Mouse (Mus musculus): Measurements from ENCODE around the gene Sult4a1. TPM values are rescaled to one million over a fixed set of nuclear protein-coding genes. Genes with fewer than 3 reads are reported as not detected.

Gene Sult4a1
- 0.32 to 2.5 TPM (median 0.49 TPM) in 3 replicates for total RNA-seq (2017)

DNA sequence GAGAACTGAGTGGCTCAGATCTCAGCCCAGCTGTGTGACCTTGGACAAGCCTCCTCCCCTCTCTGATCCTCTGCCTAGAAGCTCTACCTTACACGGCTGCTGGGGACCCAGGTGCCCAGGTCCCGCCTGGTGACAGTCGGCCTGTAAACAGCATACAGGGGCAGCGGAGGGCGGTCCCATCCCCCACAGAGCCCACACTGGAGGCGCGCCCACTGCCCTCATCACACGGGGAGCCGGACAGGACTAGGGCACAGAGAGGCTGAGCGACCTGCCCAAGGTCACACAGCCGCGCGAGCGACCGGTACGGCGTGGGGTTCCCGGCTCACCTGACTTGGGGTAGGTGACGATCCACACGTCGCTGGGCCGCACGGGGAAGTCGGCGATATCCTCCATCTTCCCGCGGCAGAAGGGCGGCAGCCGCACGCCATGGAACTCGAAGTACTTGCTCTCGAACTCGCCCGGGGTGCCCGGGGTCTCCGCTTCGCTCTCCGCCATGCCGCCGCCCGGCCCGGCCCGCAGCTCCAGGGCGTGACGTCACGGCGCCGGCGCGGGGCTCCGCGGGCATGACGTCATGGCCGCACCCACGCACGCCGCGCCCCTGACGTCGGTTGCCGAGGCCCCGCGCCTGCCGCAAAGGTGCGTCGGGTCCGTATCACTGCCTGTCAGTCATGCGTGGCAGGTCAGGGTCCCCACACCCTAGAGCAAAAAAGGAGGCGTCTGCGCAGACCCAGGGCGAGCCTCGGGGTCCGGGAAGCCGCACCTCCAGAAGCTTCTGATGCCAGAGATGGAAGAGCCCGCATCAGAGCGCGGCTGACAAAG is at the start of gene Sult4a1:
Sult4a1 (minus strand) TSS at position 650 of the 819 bp plus-strand sequence.
- ATAC-seq (replicated peaks; ENCODE audit: insufficient number of reproducible peaks, low FRiP score, low TSS enrichment, poor library complexity, severe bottlenecking) = no peak

DNA sequence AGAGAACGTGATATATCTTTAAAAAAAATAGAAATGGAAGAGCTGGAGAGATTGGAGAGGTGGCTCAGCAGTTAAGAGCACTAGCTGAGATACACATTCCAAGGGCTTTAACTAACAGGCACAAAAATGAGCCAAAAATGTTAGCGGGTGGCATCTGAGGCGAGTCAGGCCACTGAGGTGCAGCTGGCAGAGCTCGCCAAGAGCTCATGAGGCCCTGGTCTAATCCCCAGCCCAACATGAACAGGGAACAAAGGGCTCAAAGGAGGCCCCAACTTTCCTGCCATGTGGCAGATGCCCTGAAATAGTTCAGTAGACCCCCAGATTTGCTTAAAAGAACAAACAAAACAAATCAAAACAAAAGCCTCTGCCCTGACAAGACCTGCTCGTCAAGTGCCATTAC is 35.4 kb upstream of the Sult4a1 start:
- ATAC-seq (replicated peaks; ENCODE audit: insufficient number of reproducible peaks, low FRiP score, low TSS enrichment, poor library complexity, severe bottlenecking) = no peak

DNA sequence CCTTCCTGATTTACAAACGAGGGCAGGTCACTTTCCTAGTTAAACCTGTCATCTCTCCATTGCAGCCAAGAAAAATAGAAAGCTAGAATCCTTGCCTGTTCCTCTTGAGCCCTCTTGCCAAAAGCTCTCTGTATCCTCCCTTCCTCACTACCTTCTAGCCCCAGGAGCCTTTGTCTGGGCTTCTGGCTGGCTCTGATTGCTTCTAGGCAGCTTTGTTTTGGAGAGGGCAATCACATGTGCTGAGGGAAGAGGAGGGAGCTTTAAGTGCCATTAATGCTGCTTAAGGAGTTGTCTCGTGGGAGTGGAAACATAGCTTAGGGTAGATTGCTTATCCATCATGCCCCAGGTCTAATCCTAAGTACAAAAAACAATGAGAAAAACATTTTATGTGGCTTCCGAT is 34.6 kb upstream of the Sult4a1 start:
- no peak for ATAC-seq (replicated peaks; ENCODE audit: insufficient number of reproducible peaks, low FRiP score, low TSS enrichment, poor library complexity, severe bottlenecking)

DNA sequence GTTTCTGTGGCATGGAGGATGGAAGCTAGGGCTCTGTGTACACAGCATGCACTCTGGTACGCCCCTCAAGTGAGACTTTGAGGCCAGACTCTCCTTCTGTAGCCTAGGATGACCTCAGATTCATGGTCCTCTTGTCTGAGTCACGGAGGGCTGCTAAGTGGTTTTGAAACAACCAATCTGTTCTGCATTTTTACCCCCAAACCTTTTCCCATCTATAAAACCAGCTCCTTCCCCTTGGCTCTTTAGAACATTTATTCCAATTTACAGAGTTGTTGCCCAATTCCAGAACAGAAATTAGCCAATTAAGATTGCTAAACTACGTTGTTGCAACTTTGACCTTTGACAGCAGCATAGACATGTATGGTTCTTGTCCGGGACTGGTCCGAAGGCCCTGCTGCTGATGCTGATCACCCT is 34.0 kb upstream of the Sult4a1 start:
- peak; percentile 71 for ATAC-seq (replicated peaks; ENCODE audit: insufficient number of reproducible peaks, low FRiP score, low TSS enrichment, poor library complexity, severe bottlenecking)

DNA sequence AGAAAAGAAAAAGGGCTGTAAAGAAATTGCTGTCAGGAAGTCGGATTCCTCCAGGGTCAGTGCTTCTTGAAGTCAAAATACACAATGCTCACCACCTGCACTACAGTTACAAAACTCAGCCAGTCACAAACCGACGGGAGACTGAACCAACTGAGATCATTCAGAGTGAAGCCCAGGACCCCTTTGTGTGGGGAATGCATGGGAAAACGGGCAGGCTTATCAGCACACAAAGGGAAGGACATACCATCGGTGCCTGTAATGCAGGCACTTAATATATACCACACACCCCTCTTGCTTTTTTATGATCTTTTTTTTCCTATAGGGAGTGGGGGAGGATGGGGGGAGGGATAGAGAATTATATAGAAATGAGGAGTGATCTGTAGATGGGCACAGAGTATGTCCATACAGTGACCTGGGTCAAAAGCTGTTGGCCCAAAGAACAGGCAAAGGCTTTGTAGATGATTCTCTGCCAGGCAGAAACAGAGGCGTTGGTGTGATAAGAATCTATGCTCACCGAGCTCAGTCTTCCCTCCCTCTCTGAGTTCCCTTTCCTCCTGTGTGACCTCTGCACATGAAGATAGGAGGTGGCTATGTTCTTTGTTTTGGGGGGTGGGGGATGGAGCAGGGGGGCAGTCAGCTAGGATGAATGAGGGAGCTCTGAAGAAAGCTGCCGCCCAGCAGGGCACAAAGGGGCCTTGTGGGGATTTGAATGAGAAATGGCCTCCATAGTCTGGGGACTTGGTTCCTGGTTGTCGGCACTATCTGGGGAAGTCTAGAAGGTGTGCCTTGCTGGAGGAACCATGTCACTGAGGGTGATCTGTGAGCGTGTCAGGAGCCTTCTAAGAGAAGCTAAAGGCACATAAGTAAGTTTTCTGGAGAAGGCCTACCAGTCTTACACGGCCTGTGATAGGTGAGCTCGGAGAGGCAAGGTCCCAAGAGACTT is 31.2 kb upstream of the Sult4a1 start:
- ATAC-seq (replicated peaks; ENCODE audit: insufficient number of reproducible peaks, low FRiP score, low TSS enrichment, poor library complexity, severe bottlenecking) = no peak

DNA sequence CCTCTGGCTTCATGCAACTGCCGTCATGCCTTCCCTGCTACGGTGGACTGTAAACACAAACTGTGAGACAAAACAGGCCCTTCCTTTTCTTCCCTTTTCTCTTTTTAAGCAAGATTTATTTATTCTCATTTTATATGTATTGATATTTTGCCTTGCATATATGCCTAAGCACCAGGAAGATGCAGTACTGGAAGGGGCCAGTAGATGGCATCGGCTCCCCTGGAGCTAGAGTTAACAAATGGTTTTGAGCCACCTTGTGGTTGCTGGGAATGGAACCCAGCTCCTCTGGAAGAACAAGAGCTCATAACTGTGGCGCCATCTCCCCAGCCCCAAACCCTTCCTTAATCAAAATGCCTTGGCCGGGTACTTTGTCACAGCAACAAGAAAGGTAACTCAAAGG is 29.9 kb upstream of the Sult4a1 start:
- no peak for ATAC-seq (replicated peaks; ENCODE audit: insufficient number of reproducible peaks, low FRiP score, low TSS enrichment, poor library complexity, severe bottlenecking)

DNA sequence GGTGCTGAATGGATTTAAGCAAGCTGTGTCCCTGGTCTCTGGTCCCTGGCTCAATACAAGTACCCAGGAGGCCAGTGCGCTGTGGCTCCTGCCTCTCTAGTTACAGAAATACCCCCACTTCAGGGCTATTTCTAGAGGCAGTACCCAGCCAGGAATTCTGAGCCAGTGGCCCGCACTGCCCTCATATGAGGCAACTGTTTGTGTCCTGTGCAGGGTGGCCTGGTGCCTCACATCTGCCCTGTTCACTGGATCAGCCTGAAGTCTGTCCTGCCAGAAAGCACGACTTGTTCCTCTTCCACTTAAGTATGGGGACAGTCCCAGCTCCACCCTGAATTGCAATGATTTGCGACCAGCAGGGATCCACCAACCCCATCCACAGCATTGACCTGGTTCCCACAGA is 27.9 kb upstream of the Sult4a1 start:
- peak; percentile 84 for ATAC-seq (replicated peaks; ENCODE audit: insufficient number of reproducible peaks, low FRiP score, low TSS enrichment, poor library complexity, severe bottlenecking)

DNA sequence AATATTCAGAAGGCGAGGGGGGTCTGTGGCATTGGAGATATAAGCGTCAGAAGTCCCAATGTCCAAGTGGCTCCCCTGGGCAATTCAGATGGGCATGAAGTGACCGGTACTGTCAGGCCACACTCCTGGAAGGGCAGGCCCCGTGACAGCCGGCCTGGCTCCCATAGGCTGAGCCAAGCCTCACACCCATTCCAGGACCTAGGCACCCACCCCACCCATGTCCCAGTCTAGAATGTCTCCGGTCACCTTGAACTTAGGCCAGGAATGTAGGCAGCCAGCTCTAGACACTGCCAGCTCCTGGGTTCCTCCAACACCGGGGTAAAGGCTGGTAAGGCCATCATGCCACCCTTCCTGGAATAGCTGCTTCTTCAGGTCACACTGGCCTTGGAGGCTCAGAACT is 26.4 kb upstream of the Sult4a1 start:
- ATAC-seq (replicated peaks; ENCODE audit: insufficient number of reproducible peaks, low FRiP score, low TSS enrichment, poor library complexity, severe bottlenecking) = no peak

DNA sequence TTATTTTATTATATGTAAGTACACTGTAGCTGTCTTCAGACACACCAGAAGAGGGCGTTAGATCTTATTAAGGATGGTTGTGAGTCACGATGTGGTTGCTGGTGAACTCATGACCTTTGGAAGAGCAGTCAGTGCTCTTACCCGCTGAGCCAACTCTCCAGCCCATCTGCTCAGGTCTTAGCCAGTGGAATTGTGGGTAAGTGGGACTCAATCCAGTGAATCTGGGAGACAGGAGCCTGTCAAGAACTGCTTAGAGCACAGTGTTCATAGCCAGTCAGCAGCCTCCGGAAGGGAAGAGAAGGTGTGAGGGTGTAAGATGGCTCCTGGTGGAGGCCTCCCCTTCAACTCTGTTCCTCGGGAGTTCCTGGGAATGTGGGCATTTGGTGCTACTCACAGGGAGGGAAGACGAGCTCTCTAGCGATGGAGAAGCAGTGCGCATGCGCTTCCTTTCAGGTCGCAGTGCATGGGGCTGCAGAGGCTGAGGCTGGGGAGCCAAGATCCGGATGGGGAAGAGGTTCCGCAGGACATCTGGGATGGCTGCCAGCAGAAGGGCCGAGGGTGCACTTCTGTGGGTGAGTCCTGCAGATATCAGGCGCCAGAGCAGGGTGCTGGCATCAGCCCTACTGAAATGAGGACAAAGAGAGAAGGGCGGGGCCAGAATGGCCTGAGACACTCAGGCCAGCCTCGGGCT is 25.7 kb upstream of the Sult4a1 start:
- no peak for ATAC-seq (replicated peaks; ENCODE audit: insufficient number of reproducible peaks, low FRiP score, low TSS enrichment, poor library complexity, severe bottlenecking)

DNA sequence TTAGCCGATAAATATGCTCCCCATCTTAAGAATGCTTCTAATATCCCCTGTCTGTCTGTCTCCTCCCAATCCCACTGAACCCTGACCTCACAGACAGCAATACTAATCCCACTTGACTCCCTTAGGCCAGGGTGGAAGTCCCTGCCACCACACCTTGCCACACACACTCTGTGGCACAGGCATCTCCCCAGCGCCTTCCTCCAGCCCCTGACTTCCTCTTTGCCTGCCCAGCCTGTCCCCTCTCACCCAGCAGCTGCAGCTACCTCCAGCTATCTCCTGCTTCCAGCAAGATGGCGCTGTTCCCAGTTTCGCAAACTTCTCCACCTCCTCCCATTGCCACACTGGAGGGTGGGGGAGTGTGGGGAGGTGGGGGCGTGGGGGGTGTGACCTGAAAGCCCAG is 21.3 kb upstream of the Sult4a1 start:
- ATAC-seq (replicated peaks; ENCODE audit: insufficient number of reproducible peaks, low FRiP score, low TSS enrichment, poor library complexity, severe bottlenecking) = peak; percentile 88

DNA sequence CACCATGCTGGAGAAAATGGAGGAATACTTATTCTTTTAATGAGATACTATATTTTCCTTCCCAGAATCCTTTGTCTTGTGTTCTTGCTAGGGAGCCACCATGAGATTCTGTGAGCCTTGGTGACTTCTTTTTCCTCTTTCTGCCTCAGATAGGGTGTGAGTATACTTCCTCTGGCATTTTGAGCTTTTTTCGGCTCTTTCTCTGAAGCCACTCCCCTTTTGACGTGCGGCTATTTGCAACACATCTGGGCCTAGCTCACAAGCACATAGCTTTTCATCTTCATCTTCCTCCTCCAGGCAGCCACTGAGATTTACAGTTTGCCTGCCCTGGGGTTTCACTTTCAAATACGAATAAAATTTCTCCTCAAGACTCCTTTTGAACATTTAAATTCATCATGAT is 20.9 kb upstream of the Sult4a1 start:
- peak; percentile 63; the same call in 1 of the 2 replicates for ATAC-seq (replicated peaks; ENCODE audit: insufficient number of reproducible peaks, low FRiP score, low TSS enrichment, poor library complexity, severe bottlenecking)

DNA sequence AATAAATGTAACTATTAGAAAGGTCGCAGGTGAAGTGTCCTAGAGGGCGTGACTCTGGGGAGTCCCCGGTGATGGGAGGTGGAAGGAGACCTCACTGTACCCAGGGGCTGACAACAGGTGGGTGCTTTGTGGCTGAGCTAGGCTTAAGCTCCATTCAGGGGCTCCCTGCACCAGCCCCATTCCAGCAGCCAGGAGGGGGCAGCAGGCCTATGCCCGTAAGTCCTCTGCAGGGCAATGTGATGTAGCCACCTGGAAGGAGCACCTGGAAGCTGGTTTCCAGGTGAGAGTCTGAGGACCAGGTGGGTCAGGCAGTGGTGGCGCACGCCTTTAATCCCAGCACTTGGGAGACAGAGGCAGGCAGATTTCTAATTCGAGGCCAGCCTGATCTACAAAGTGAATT is 18.5 kb upstream of the Sult4a1 start:
- no peak for ATAC-seq (replicated peaks; ENCODE audit: insufficient number of reproducible peaks, low FRiP score, low TSS enrichment, poor library complexity, severe bottlenecking)

DNA sequence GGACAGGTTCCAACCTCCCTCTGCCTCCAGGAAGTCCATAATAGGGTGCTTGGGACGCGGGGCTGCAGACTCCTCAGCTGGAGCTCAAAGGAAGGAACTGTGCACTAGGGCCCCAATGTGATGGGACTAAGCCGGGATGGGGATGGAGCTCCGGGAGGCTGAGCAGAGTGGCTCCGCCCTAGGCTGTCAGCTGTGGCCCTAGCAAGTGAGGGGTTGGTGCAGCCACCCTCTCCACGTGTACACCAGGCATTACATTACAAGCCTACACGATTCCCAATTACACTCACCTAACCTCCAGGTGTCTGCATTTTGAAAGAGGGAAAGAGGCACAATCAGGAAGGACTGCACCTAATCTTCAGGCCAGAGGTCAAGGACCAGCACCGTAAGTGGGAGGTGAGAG is 17.5 kb upstream of the Sult4a1 start, which contains the start of gene Pnpla5:
Pnpla5 (minus strand) TSS at position 101 of the 400 bp plus-strand sequence.
- no peak for ATAC-seq (replicated peaks; ENCODE audit: insufficient number of reproducible peaks, low FRiP score, low TSS enrichment, poor library complexity, severe bottlenecking)

DNA sequence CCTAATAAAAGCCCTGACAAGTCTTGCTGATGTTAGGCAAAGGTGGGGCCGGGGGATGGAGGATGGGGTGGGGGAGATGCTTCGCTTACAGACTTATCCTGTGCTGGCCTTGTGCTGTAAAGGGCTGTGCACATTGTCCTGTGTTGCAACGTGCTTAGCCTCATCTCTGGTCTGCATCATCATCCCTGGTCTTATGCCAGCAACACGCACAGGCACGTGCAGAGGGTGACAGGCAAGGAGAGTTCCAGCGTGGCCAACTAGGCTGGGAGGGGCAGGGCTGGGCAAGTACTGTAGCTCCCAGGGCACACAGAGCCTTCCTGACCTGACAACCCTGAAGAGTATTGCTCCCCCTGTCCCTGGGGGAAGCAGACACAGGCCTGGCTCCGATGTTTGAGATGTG is 15.5 kb upstream of the Sult4a1 start:
- ATAC-seq (replicated peaks; ENCODE audit: insufficient number of reproducible peaks, low FRiP score, low TSS enrichment, poor library complexity, severe bottlenecking) = no peak

DNA sequence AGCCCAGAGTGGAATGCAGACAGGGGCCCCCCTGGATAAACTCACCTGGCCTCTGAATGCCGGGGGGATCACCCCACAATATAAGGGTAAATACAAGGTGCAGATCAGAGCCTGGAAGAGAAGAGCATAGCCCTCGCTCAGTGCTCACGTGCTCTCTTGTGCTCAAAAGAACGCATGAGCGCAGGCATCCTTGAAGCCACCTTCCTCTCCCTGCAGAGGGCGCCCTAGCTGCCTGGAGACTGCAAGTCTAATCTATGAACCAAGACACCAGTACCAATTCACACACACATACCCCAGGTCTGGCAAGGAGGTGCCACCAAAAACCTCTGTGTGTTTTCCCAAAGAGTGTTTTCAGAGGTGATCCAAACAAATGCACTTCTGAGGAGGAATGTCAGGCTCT is 15.1 kb upstream of the Sult4a1 start:
- 0 out of 2 replicates have a peak, but pooled peaks have one; percentile 41 for ATAC-seq (replicated peaks; ENCODE audit: insufficient number of reproducible peaks, low FRiP score, low TSS enrichment, poor library complexity, severe bottlenecking)

DNA sequence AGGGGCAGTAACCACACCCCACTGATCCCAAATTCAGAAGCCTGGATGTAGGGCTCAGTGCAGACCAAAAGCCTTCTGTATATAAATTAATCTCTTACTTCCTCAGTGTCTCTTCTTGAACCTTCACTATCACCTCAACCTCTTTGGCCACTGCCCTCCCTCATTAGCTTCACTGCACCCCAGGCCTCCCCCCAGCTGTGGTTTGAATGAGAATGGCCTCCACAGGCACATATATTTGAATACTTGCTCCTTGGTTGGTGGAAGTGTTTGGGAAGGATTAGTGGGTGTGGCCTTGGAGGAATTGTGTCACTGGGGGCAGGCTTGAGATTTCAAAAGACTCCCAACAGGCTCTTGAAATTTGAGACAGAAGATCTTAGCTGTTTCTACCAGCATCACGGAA is 10.9 kb upstream of the Sult4a1 start:
- ATAC-seq (replicated peaks; ENCODE audit: insufficient number of reproducible peaks, low FRiP score, low TSS enrichment, poor library complexity, severe bottlenecking) = no peak

DNA sequence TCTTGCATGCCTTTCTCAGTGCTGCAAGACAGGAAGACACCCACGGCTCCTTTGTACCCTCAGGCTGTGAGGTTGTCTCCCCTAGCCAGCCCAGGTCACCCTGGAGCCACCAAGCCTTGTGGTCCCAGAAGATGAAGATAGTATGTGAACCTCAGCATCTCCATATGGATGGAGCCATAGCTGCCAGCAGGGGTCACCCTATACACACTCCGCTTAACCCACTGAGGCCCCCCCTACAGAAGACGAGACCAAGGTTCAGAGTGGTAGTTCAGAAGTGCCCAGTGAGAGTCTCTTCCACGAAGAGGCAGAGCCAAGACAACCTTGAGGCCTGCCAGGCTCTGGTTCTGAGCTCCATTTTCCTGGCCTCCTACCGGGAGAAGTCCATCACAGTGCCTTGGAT is 10.2 kb upstream of the Sult4a1 start:
- ATAC-seq (replicated peaks; ENCODE audit: insufficient number of reproducible peaks, low FRiP score, low TSS enrichment, poor library complexity, severe bottlenecking) = no peak

DNA sequence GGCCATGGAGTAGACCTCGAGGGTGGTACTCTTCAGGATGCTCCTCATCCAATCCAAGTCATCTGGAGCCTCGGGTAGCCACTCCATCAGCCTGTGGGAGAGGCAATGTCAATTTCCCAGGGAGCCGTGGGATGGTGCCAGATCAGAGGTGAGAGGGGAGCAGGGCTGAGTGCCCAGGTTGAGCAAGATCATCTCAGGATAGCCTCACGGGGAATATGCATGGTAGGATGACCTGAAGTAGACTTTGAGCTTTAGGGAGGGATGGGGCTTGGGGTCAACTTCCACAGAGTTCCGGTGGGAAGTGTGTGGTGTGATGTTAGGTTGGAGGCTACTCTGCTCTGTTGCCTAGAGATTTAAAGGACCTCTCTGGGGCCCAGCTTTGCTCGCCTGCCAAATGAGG is 8.3 kb upstream of the Sult4a1 start:
- ATAC-seq (replicated peaks; ENCODE audit: insufficient number of reproducible peaks, low FRiP score, low TSS enrichment, poor library complexity, severe bottlenecking) = no peak

DNA sequence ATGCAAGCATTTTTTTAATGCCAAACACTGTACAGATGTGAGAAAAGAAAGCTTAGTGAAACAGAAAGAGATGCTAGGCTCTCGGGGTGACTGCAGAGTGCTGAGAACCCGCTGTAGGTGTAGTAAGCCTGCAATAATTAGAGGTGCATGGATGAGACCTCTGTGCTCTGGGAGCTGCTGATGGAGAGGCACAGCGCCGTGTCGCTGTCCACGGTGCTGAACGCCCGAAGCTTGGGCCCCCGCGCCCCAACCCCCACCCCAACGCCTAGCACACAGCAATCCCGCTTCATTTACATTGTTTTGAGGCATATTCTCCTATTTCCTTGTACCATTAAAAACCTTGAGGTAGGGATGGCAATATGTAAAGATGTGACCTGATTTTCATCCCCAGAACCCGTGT is 3.3 kb upstream of the Sult4a1 start:
- no peak for ATAC-seq (replicated peaks; ENCODE audit: insufficient number of reproducible peaks, low FRiP score, low TSS enrichment, poor library complexity, severe bottlenecking)
